In the genomic region with DNA sequence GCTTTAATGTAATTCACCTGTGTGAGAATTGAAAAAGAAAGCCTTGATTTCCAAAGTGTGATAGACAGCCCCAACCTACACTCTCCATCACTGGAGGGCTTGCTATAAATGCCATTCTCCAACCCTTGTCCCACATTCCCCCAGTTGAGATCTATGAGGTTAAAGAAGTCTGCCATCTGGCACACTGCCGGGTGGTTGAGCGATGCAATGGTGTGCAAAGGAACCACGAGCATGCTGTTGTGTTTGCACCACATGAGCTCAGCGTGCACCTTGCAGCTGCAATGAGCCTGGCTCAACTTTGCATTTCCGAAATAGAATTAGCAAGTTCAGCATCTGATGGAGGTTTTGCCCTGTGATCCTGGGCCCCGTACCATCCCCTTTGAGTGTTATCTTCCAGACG, we compare ENCODE assay signal across 10 mouse cellular contexts.
"Had no signal": no experiment of that assay in that cellular context is flagged by ENCODE, and none has a peak within 500 bp of the region (broad histone marks: within the 10 kb centered on the region; RNA-seq: fewer than 3 reads in every experiment).

No protein-coding gene starts in this region.

- DNase-seq: kidney, adult 2 months; kidney, postnatal 25 days; liver; lung, postnatal 10 days; lung, postnatal 36 days; retina, postnatal 1 day; right cerebral cortex, postnatal 25 days; spleen, adult 18-20 months; thymus, adult 18-20 months; thymus, postnatal 36 days had no signal
